Mouse (Mus musculus): ENCODE data around the gene Pglyrp2. TPM values are rescaled to one million over a fixed set of nuclear protein-coding genes. Genes with fewer than 3 reads are reported as not detected.

Pglyrp2 gene
- polyA plus RNA-seq (2012; rRNA removed): 4.7 and 8.0 TPM in 2 replicates

- Histone ChIP-seq H3K36me3 (ENCODE audit: control insufficient read depth, insufficient read depth, low read length) (no peaks in the 10 kb centered on the region), H3K4me1 (ENCODE audit: control insufficient read depth, insufficient read depth, insufficient read length, low read length) (peaks cover 7% of the 10 kb centered on the region; the same call in 1 of the 2 replicates), H3K27ac (ENCODE audit: insufficient read depth, low read depth, low read length) (peak within 1 kb of the TSS; percentile 43), H3K4me3 (ENCODE audit: low read depth, low read length) (peak within 1 kb of the TSS; percentile 12; the same call in 1 of the 2 replicates), H3K27me3 (ENCODE audit: control insufficient read depth, insufficient read depth, low read length) (no peaks in the 10 kb centered on the region; the same call in 1 of the 2 replicates)
- 66% methylated on average over 2 of the region's 2 CpGs for WGBS
- no peak for TF ChIP-seq CTCF (IDR thresholded peaks at IDR 0.05; ENCODE audit: extremely low read depth, insufficient read length, insufficient replicate concordance, low read depth, low read length)
- no peak for TF ChIP-seq POLR2A (IDR thresholded peaks at IDR 0.05; ENCODE audit: low read depth, low read length)
These were observed at the start of gene Pglyrp2 for GRCm38 (mm10) chr17:32424034-32424433. Gene Pglyrp2 (minus strand): TSS chr17:32424167.

- Histone ChIP-seq H3K27ac (ENCODE audit: insufficient read depth, low read depth, low read length) (no peak overlapping the region), H3K4me3 (ENCODE audit: low read depth, low read length) (no peak overlapping the region), H3K36me3 (ENCODE audit: control insufficient read depth, insufficient read depth, low read length) (no peaks in the 10 kb centered on the region), H3K4me1 (ENCODE audit: control insufficient read depth, insufficient read depth, insufficient read length, low read length) (no peaks in the 10 kb centered on the region), H3K27me3 (ENCODE audit: control insufficient read depth, insufficient read depth, low read length) (no peaks in the 10 kb centered on the region)
- WGBS: 59% methylated on average over 7 of the region's 7 CpGs
- TF ChIP-seq POLR2A (IDR thresholded peaks at IDR 0.05; ENCODE audit: low read depth, low read length): no peak
- TF ChIP-seq CTCF (IDR thresholded peaks at IDR 0.05; ENCODE audit: extremely low read depth, insufficient read length, insufficient replicate concordance, low read depth, low read length): no peak
These were observed 48.2 kb upstream of the Pglyrp2 start for GRCm38 (mm10) chr17:32472176-32472575.

DNA sequence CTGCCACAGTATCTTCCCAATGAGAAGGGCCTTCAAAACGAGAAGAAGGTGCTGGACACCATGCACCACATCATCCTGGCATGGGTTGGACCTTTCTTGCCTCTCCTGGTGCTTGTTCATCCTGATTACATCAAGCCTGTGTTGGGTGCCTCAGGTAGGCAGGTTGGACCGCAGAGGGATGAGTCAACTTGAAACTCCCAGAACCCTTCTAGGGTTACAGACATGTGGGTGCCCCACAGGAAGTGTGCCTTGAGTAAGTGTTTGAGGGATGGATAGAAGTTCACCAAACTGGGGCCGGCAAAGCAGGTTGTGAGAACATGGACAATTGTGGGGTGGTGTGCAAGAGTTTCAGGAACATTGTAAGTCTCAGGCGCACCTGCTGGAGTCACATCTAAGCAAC is 46.8 kb upstream of the Pglyrp2 start:
- Histone ChIP-seq H3K36me3 (ENCODE audit: control insufficient read depth, insufficient read depth, low read length) (no peaks in the 10 kb centered on the region), H3K4me1 (ENCODE audit: control insufficient read depth, insufficient read depth, insufficient read length, low read length) (no peaks in the 10 kb centered on the region), H3K27me3 (ENCODE audit: control insufficient read depth, insufficient read depth, low read length) (no peaks in the 10 kb centered on the region), H3K27ac (ENCODE audit: insufficient read depth, low read depth, low read length) (no peak overlapping the region), H3K4me3 (ENCODE audit: low read depth, low read length) (no peak overlapping the region)
- 80% methylated on average over 4 of the region's 4 CpGs for WGBS
- TF ChIP-seq CTCF (IDR thresholded peaks at IDR 0.05; ENCODE audit: extremely low read depth, insufficient read length, insufficient replicate concordance, low read depth, low read length): no peak
- no peak for TF ChIP-seq POLR2A (IDR thresholded peaks at IDR 0.05; ENCODE audit: low read depth, low read length)

DNA sequence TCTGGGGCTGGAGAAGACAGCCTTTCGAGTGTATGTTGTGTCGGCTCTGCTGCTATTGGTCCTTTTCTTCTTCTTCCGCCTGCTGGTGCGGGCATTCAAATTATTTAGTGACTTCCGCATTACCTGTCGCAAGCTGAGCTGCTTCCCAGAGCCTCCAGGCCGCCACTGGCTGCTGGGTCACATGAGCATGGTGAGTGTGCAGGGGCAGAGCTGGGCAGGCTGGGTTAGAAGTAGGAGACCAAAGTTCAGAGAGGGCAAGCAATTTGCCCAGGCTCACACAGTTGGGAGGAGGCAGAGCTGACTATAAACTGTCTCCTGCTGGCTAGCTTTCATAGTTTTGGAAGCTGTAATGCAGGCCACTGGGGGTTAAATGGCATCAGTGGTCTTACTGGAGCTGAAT is 44.5 kb upstream of the Pglyrp2 start:
- H3K36me3 ChIP-seq (ENCODE audit: control insufficient read depth, insufficient read depth, low read length): no peaks in the 10 kb centered on the region
- H3K27ac ChIP-seq (ENCODE audit: insufficient read depth, low read depth, low read length): peak overlapping the region; percentile 70
- H3K27me3 ChIP-seq (ENCODE audit: control insufficient read depth, insufficient read depth, low read length): no peaks in the 10 kb centered on the region
- TF ChIP-seq POLR2A (IDR thresholded peaks at IDR 0.05; ENCODE audit: low read depth, low read length) (no peak; the same call in 1 of the 2 replicates), CTCF (IDR thresholded peaks at IDR 0.05; ENCODE audit: extremely low read depth, insufficient read length, insufficient replicate concordance, low read depth, low read length) (no peak)
- no peaks in the 10 kb centered on the region for H3K4me1 ChIP-seq (ENCODE audit: control insufficient read depth, insufficient read depth, insufficient read length, low read length)
- peak overlapping the region; percentile 37 for H3K4me3 ChIP-seq (ENCODE audit: low read depth, low read length)
- WGBS: 33% methylated on average over 7 of the region's 7 CpGs

- TF ChIP-seq CTCF (IDR thresholded peaks at IDR 0.05; ENCODE audit: extremely low read depth, insufficient read length, insufficient replicate concordance, low read depth, low read length) (no peak), POLR2A (IDR thresholded peaks at IDR 0.05; ENCODE audit: low read depth, low read length) (no peak)
- no peak overlapping the region for H3K4me3 ChIP-seq (ENCODE audit: low read depth, low read length)
- H3K4me1 ChIP-seq (ENCODE audit: control insufficient read depth, insufficient read depth, insufficient read length, low read length): peaks cover 11% of the 10 kb centered on the region
- 19% methylated on average over 2 of the region's 2 CpGs for WGBS
- peaks cover 8% of the 10 kb centered on the region; the same call in 1 of the 2 replicates for H3K27me3 ChIP-seq (ENCODE audit: control insufficient read depth, insufficient read depth, low read length)
- H3K27ac ChIP-seq (ENCODE audit: insufficient read depth, low read depth, low read length): no peak overlapping the region
- no peaks in the 10 kb centered on the region for H3K36me3 ChIP-seq (ENCODE audit: control insufficient read depth, insufficient read depth, low read length)
These were observed 31.0 kb upstream of the Pglyrp2 start for GRCm38 (mm10) chr17:32454997-32455396.

DNA sequence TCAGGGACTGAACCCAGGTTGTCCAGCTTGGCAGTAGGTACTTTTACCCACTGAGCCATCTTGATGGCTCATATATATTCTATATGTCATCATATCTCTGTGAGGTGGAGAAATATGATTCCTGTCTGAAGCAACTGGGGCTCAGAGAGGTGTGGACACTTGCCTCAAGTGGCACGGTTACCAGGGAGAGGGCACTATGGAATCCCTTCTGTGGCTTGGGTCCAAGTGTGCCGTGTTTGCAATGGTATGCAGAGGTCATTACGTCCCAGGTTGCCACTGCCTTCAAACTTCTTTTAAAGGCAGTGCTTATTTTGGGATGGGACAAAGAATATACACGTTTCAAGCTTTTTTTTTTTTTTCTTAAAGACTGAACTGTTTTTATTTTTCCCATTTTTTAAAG is 30.2 kb upstream of the Pglyrp2 start:
- Histone ChIP-seq H3K27me3 (ENCODE audit: control insufficient read depth, insufficient read depth, low read length) (peaks cover 8% of the 10 kb centered on the region; the same call in 1 of the 2 replicates), H3K27ac (ENCODE audit: insufficient read depth, low read depth, low read length) (no peak overlapping the region), H3K4me1 (ENCODE audit: control insufficient read depth, insufficient read depth, insufficient read length, low read length) (peaks cover 11% of the 10 kb centered on the region), H3K36me3 (ENCODE audit: control insufficient read depth, insufficient read depth, low read length) (no peaks in the 10 kb centered on the region), H3K4me3 (ENCODE audit: low read depth, low read length) (no peak overlapping the region)
- 49% methylated on average over 4 of the region's 4 CpGs for WGBS
- no peak for TF ChIP-seq POLR2A (IDR thresholded peaks at IDR 0.05; ENCODE audit: low read depth, low read length)
- no peak for TF ChIP-seq CTCF (IDR thresholded peaks at IDR 0.05; ENCODE audit: extremely low read depth, insufficient read length, insufficient replicate concordance, low read depth, low read length)

- WGBS: 5% methylated on average over 19 of the region's 19 CpGs
- Histone ChIP-seq H3K27ac (ENCODE audit: insufficient read depth, low read depth, low read length) (no peak within 1 kb of the TSS), H3K36me3 (ENCODE audit: control insufficient read depth, insufficient read depth, low read length) (no peaks in the 10 kb centered on the region), H3K4me3 (ENCODE audit: low read depth, low read length) (peak within 1 kb of the TSS; percentile 19; the same call in 1 of the 2 replicates), H3K4me1 (ENCODE audit: control insufficient read depth, insufficient read depth, insufficient read length, low read length) (peaks cover 11% of the 10 kb centered on the region), H3K27me3 (ENCODE audit: control insufficient read depth, insufficient read depth, low read length) (peaks cover 8% of the 10 kb centered on the region; the same call in 1 of the 2 replicates)
- no peak for TF ChIP-seq POLR2A (IDR thresholded peaks at IDR 0.05; ENCODE audit: low read depth, low read length)
- TF ChIP-seq CTCF (IDR thresholded peaks at IDR 0.05; ENCODE audit: extremely low read depth, insufficient read length, insufficient replicate concordance, low read depth, low read length): no peak
These were observed 28.5 kb upstream of the Pglyrp2 start, which contains the start of gene Cyp4f39 for GRCm38 (mm10) chr17:32452482-32452881. Gene Cyp4f39 (plus strand): TSS chr17:32452723.
